Mouse (Mus musculus): Measurements from ENCODE around the gene Anpep. TPM values are rescaled to one million over a fixed set of nuclear protein-coding genes. Genes with fewer than 3 reads are reported as not detected.

Anpep gene
- polyA plus RNA-seq, 2 experiments: 26.6 to 39.8 TPM

DNA sequence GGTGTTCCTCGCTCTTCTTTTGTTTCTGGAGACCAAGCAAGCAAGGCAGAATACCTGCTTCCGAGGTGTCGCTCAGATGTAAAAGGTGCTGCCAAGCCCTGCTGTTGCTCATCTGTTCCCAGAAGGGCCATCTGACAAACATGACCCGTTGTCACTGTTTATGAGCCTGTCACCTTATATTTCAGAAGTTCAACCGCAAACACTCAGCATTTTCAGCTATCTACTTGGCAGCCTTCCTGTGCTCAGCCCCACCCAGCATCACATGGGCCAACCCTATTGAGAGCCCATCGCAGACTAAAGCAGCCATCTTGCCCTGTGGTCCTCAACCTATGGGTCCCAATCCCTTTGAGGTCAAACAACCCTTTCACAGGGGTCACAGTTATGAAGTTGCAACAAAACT lies 39.9 kb upstream of the Anpep start:
- H3K36me3 ChIP-seq (ENCODE audit: control insufficient read depth, insufficient read depth, low read length): peaks cover 66% of the 10 kb centered on the region
- no peak for DNase-seq (ENCODE audit: low spot score)
- H3K27me3 ChIP-seq (ENCODE audit: control insufficient read depth, insufficient read depth, low read length): no peaks in the 10 kb centered on the region
- no peak overlapping the region for H3K4me2 ChIP-seq (replicated peaks; ENCODE audit: low read depth, low read length, severe bottlenecking)
- TF ChIP-seq POLR2A (IDR thresholded peaks at IDR 0.05; ENCODE audit: borderline replicate concordance, extremely low read depth, insufficient read depth, insufficient read length): no peak
- H3K4me1 ChIP-seq (ENCODE audit: control insufficient read depth, insufficient read depth, low read length): no peaks in the 10 kb centered on the region
- WGBS: 92% methylated on average over 6 of the region's 6 CpGs
- no peak overlapping the region for H3K9ac ChIP-seq (ENCODE audit: low read depth, low read length, severe bottlenecking)
- no peak for ATAC-seq (ENCODE audit: low FRiP score, low read depth)
- no peaks in the 10 kb centered on the region for H3K9me3 ChIP-seq (ENCODE audit: control insufficient read depth, low read length)
- no peak overlapping the region for H3K4me3 ChIP-seq (replicated peaks; ENCODE audit: low read length)
- H3K27ac ChIP-seq (replicated peaks; ENCODE audit: low read depth, low read length): no peak overlapping the region

DNA sequence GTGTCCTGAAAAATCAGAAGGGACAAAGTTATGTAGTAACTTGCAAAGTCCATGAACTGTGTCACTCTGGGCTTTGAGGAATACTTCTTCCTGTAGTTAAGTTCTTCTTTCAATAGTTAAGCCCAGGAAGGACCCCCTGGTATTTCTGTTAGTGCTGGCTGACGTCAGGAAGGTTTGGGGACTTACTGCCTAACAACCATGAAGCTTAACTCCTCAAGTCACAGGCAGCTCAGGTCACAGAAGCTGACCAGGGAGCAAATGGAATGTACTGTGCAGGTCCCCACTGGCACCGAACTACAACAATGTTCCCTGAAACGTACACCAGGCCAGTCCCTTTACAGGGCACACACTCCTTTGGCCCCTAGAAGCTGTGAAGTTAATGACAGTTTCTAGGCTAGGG lies 34.4 kb upstream of the Anpep start:
- no peak for TF ChIP-seq POLR2A (IDR thresholded peaks at IDR 0.05; ENCODE audit: borderline replicate concordance, extremely low read depth, insufficient read depth, insufficient read length)
- Histone ChIP-seq H3K9ac (ENCODE audit: low read depth, low read length, severe bottlenecking) (no peak overlapping the region), H3K36me3 (ENCODE audit: control insufficient read depth, insufficient read depth, low read length) (peaks cover 39% of the 10 kb centered on the region), H3K4me2 (replicated peaks; ENCODE audit: low read depth, low read length, severe bottlenecking) (no peak overlapping the region), H3K9me3 (ENCODE audit: control insufficient read depth, low read length) (no peaks in the 10 kb centered on the region), H3K4me3 (replicated peaks; ENCODE audit: low read length) (no peak overlapping the region), H3K27ac (replicated peaks; ENCODE audit: low read depth, low read length) (no peak overlapping the region), H3K27me3 (ENCODE audit: control insufficient read depth, insufficient read depth, low read length) (no peaks in the 10 kb centered on the region), H3K4me1 (ENCODE audit: control insufficient read depth, insufficient read depth, low read length) (no peaks in the 10 kb centered on the region)
- DNase-seq (ENCODE audit: low spot score) (no peak), ATAC-seq (ENCODE audit: low FRiP score, low read depth) (no peak)
- 75% methylated on average over 3 of the region's 3 CpGs for WGBS

DNA sequence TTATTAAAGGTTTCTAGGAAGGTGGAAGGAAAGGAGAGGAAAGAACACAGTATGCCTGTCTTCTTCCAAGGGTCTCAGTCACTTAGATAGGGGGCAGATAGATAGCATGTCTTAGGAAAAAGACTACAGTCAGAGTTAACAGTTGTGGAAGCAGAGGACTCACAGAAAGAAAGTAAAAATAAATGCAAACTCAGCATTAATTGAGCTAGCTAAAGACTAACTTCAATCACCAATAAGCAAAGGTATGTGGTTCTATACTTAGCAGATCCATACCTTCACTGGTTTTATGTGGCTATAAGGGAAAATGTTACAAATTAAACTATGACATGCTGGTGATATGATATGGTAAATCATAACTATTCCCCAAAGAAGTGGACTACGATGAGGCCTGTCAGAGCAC lies 33.9 kb upstream of the Anpep start:
- Histone ChIP-seq H3K4me3 (replicated peaks; ENCODE audit: low read length) (no peak overlapping the region), H3K4me1 (ENCODE audit: control insufficient read depth, insufficient read depth, low read length) (no peaks in the 10 kb centered on the region), H3K27me3 (ENCODE audit: control insufficient read depth, insufficient read depth, low read length) (no peaks in the 10 kb centered on the region), H3K36me3 (ENCODE audit: control insufficient read depth, insufficient read depth, low read length) (peaks cover 36% of the 10 kb centered on the region), H3K27ac (replicated peaks; ENCODE audit: low read depth, low read length) (no peak overlapping the region), H3K4me2 (replicated peaks; ENCODE audit: low read depth, low read length, severe bottlenecking) (no peak overlapping the region), H3K9me3 (ENCODE audit: control insufficient read depth, low read length) (no peaks in the 10 kb centered on the region), H3K9ac (ENCODE audit: low read depth, low read length, severe bottlenecking) (no peak overlapping the region)
- DNase-seq (ENCODE audit: low spot score): no peak
- TF ChIP-seq POLR2A (IDR thresholded peaks at IDR 0.05; ENCODE audit: borderline replicate concordance, extremely low read depth, insufficient read depth, insufficient read length): no peak
- no peak for ATAC-seq (ENCODE audit: low FRiP score, low read depth)
- WGBS: 97% methylated on average over 1 of the region's 1 CpGs

DNA sequence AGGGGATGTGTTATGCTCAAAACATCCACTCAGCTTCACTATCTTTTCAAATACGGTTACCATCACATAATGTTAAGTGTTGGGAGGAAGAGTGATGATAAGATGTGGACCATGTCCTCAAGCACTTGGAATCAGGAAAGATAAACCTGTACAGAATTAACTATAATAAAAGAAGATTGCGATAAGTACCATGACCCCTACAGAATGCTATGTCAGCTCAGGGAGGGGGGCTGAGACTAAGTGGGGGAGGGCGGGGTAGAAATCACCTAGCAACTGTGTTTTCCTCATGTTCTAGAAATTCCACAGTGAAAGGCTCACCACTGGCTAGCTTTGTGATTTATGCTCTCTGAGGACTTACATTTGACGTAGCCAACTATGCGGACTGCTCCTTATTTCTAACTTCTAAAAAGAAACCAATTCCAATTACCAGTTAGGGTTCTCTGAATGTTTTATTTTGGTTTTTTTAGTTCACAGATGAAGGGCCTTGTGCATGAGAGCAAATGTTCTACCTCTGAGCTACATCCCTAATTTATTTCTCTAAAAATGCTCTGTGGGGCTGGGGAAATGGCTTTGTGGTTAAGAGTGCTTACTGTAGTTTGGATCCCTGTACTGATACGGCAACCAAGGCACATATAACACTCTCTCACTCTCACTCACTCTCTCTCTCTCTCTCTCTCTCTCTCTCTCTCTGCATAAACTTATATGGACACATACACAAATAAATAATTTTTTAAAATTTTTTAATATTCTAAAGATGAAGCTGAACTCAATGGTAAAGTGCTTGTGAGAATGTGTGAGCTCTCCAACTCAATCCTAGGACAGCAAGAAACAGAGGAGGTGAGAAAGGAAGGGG lies 31.9 kb upstream of the Anpep start:
- H3K36me3 ChIP-seq (ENCODE audit: control insufficient read depth, insufficient read depth, low read length): peaks cover 31% of the 10 kb centered on the region
- H3K27ac ChIP-seq (replicated peaks; ENCODE audit: low read depth, low read length): no peak overlapping the region
- H3K27me3 ChIP-seq (ENCODE audit: control insufficient read depth, insufficient read depth, low read length): no peaks in the 10 kb centered on the region
- no peaks in the 10 kb centered on the region for H3K9me3 ChIP-seq (ENCODE audit: control insufficient read depth, low read length)
- H3K4me2 ChIP-seq (replicated peaks; ENCODE audit: low read depth, low read length, severe bottlenecking): no peak overlapping the region
- no peak overlapping the region for H3K4me3 ChIP-seq (replicated peaks; ENCODE audit: low read length)
- H3K4me1 ChIP-seq (ENCODE audit: control insufficient read depth, insufficient read depth, low read length): no peaks in the 10 kb centered on the region
- no peak for TF ChIP-seq POLR2A (IDR thresholded peaks at IDR 0.05; ENCODE audit: borderline replicate concordance, extremely low read depth, insufficient read depth, insufficient read length)
- DNase-seq (ENCODE audit: low spot score): peak; percentile 27
- WGBS: 83% methylated on average over 6 of the region's 6 CpGs
- ATAC-seq (ENCODE audit: low FRiP score, low read depth): no peak
- H3K9ac ChIP-seq (ENCODE audit: low read depth, low read length, severe bottlenecking): no peak overlapping the region

DNA sequence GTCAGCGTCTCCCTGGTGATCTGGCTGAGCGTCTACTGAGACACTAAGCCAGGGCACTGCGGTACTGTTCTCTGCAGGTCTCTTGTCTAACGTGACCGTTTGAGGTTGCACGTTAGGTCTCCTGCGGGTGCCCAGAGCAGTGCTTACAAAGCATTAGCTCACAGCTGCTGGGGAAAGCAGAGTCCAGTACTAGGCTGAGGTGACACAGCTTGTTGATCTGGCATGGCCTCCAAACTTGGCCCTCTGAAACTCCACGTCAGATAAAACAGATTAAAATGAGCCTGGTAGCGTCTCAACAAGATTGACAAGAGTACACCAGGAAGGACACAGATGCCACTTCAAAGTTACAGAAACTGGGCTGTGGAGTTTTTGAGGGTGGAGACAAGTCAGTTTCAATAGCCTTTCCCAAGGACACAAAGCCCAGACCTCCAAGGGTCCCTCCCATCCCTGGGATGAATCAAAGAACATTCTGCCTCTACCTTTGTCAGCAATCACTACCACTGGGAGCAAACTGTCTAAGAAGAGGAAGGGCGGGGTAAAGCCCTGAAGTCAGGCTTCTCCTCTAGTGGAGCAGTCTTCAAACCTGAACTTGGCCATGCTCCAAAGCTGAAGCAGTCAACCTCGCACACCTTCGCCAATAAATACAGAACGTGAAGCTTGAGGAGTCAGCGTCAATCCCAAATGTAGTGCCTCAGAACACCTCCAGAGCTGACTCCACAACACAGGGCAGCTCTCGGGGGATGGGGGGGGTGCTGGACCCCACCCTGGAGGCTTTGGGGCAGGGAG lies 29.8 kb upstream of the Anpep start:
- Histone ChIP-seq H3K27me3 (ENCODE audit: control insufficient read depth, insufficient read depth, low read length) (no peaks in the 10 kb centered on the region), H3K36me3 (ENCODE audit: control insufficient read depth, insufficient read depth, low read length) (peaks cover 25% of the 10 kb centered on the region), H3K4me2 (replicated peaks; ENCODE audit: low read depth, low read length, severe bottlenecking) (no peak overlapping the region), H3K9me3 (ENCODE audit: control insufficient read depth, low read length) (no peaks in the 10 kb centered on the region), H3K9ac (ENCODE audit: low read depth, low read length, severe bottlenecking) (no peak overlapping the region), H3K4me3 (replicated peaks; ENCODE audit: low read length) (no peak overlapping the region), H3K4me1 (ENCODE audit: control insufficient read depth, insufficient read depth, low read length) (no peaks in the 10 kb centered on the region), H3K27ac (replicated peaks; ENCODE audit: low read depth, low read length) (no peak overlapping the region)
- no peak for TF ChIP-seq POLR2A (IDR thresholded peaks at IDR 0.05; ENCODE audit: borderline replicate concordance, extremely low read depth, insufficient read depth, insufficient read length)
- ATAC-seq (ENCODE audit: low FRiP score, low read depth) (no peak), DNase-seq (ENCODE audit: low spot score) (no peak)
- WGBS: 84% methylated on average over 15 of the region's 15 CpGs
